Mouse (Mus musculus): ENCODE data around the gene Slc4a3. TPM values are rescaled to one million over a fixed set of nuclear protein-coding genes. Genes with fewer than 3 reads are reported as not detected.
A peak's percentile ranks its signal among the peaks of the same experiment; 100 is the strongest.

The Slc4a3 gene
- polyA plus RNA-seq, 1 experiment from 2014 or later, result 39.3 TPM

DNA sequence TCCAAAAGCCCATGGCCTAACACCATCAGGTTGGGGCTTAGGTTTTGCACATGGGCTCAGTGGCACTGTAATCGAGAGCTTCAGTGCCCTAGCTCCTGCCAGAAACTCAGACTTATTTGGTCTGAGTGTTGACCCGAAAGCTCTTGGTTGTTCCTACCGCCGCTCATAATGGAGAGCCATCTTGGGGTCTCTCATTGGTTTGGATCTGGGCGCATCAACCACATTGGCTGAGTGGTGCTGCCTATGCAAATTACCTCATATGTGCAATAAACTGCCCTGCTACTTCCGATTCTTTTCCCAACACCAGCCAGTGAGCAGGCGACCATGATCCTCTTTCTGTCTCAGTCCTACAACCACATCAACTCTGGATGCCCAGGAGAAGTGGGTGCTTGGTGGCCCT, 47.9 kb downstream of the Slc4a3 start:
- no peak overlapping the region for H3K4me3 ChIP-seq
- no peak overlapping the region for H3K4me2 ChIP-seq
- H3K27ac ChIP-seq (replicated peaks), result no peak overlapping the region
- H3K9me3 ChIP-seq, result no peaks in the 10 kb centered on the region
- H3K27me3 ChIP-seq, result peaks cover 4% of the 10 kb centered on the region; the same call in 1 of the 2 replicates
- no peak for ATAC-seq (ENCODE audit: low read depth)
- no peaks in the 10 kb centered on the region for H3K36me3 ChIP-seq
- 81% methylated on average over 7 of the region's 7 CpGs for WGBS
- H3K4me1 ChIP-seq (replicated peaks), result peaks cover 16% of the 10 kb centered on the region
- no peak overlapping the region for H3K9ac ChIP-seq

DNA sequence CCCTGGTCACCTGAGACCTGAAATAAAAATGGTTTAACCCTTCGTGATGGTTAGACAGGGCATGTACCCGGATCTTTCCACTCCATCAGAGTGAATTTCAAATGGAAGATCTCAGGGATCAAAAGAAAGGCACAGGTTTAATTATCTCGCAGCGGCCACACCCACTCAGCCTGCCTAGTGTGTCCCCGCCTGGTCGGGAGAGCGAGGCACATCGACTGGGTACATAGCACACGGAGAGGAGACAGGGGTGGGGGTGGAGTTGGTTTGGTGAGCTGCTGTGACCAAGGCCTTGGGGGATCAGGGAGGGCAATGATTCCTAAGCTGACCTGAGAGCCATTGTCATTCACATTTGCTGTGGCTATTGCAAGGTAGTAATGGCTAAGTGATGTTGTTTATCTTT, 48.8 kb downstream of the Slc4a3 start:
- Histone ChIP-seq H3K36me3 (no peaks in the 10 kb centered on the region), H3K9me3 (no peaks in the 10 kb centered on the region), H3K4me1 (replicated peaks) (peaks cover 10% of the 10 kb centered on the region), H3K27me3 (peaks cover 9% of the 10 kb centered on the region; the same call in 1 of the 2 replicates), H3K4me3 (no peak overlapping the region), H3K27ac (replicated peaks) (peak overlapping the region; percentile 20; the same call in 1 of the 2 replicates), H3K9ac (no peak overlapping the region), H3K4me2 (no peak overlapping the region)
- ATAC-seq (ENCODE audit: low read depth), result no peak
- 42% methylated on average over 9 of the region's 9 CpGs for WGBS

DNA sequence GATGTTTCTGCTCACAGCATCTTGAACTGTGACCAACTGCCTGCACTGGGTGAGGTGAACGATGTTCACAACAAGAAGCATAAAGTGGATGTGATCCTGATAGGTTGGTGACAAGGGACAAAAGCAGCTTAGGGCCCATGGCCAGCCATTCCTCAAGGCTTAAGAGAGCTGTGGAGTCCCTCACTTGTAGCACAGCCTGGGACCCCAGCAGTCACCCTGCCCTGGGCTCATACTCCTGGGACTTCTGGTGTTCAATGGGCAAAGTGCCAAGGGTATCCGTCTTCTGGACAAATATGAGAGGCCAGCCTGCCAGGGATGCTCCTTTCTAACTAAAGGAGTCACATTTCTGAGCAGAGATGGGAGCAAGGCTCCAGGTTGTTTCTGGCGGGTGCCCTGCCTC, 49.9 kb downstream of the Slc4a3 start:
- Histone ChIP-seq H3K4me2 (no peak overlapping the region), H3K4me3 (no peak overlapping the region), H3K4me1 (replicated peaks) (peaks cover 10% of the 10 kb centered on the region), H3K27me3 (peaks cover 18% of the 10 kb centered on the region; the same call in 1 of the 2 replicates), H3K9ac (no peak overlapping the region), H3K36me3 (no peaks in the 10 kb centered on the region), H3K9me3 (no peaks in the 10 kb centered on the region), H3K27ac (replicated peaks) (no peak overlapping the region)
- WGBS, result 70% methylated on average over 3 of the region's 3 CpGs
- ATAC-seq (ENCODE audit: low read depth), result no peak

DNA sequence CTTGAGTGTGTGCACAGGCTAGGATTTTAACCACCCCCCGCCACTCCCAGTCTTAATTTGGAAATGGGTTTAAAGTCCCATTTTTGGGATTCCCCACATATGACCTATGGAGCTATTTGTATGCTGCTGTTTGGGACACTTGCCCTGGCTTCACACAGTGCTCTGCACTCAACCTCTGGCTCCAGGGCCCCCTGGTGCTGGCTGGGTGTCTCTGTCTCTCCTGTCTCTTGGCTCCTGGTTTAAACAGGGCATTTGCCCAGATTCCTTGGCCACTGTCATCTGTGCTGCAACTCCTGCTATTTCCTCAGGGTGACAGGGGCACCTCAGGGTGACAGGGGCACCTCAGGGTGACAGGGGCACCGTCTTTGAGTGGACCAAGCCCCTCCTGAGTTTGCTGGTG, 50.8 kb downstream of the Slc4a3 start:
- no peaks in the 10 kb centered on the region for H3K36me3 ChIP-seq
- no peak overlapping the region for H3K9ac ChIP-seq
- ATAC-seq (ENCODE audit: low read depth), result no peak
- H3K4me3 ChIP-seq, result no peak overlapping the region
- 98% methylated on average over 2 of the region's 2 CpGs for WGBS
- H3K27ac ChIP-seq (replicated peaks), result no peak overlapping the region
- peaks cover 15% of the 10 kb centered on the region for H3K4me1 ChIP-seq (replicated peaks)
- H3K4me2 ChIP-seq, result no peak overlapping the region
- H3K27me3 ChIP-seq, result peaks cover 22% of the 10 kb centered on the region
- no peaks in the 10 kb centered on the region for H3K9me3 ChIP-seq

- Histone ChIP-seq H3K4me2 (no peak overlapping the region), H3K9ac (no peak overlapping the region), H3K27me3 (peaks cover 22% of the 10 kb centered on the region), H3K4me1 (replicated peaks) (peaks cover 18% of the 10 kb centered on the region), H3K9me3 (no peaks in the 10 kb centered on the region), H3K36me3 (no peaks in the 10 kb centered on the region), H3K27ac (replicated peaks) (no peak overlapping the region), H3K4me3 (no peak overlapping the region)
- no peak for ATAC-seq (ENCODE audit: low read depth)
Observed at GRCm38 (mm10) chr1:75597622-75598021, 51.6 kb downstream of the Slc4a3 start.

DNA sequence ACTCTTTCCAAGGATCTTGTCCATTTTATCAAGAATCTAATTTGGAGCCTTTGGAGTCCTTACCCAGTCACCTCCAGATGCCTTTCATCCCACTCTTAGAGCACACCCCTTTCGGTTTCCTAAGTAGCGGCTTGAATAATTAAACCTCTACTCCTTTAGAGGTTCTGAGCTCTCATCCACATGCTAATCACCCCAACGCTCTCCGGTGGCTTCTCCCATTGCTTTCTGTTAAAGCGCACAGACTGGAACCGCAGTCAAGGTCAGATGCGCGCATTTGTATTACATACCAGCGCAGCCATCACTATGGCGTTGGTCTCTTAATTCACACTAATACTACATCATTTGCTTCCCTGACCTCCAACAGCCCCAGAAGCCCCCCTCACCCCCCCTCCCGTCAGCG, 55.7 kb downstream of the Slc4a3 start:
- H3K27ac ChIP-seq (replicated peaks), result no peak overlapping the region
- peaks cover 7% of the 10 kb centered on the region for H3K4me1 ChIP-seq (replicated peaks)
- no peak overlapping the region for H3K4me3 ChIP-seq
- no peak for ATAC-seq (ENCODE audit: low read depth)
- H3K9ac ChIP-seq, result no peak overlapping the region
- WGBS, result 5% methylated on average over 12 of the region's 12 CpGs
- no peaks in the 10 kb centered on the region for H3K9me3 ChIP-seq
- H3K27me3 ChIP-seq, result peaks cover 22% of the 10 kb centered on the region
- no peaks in the 10 kb centered on the region for H3K36me3 ChIP-seq
- H3K4me2 ChIP-seq, result peak overlapping the region; percentile 11; the same call in 1 of the 2 replicates

DNA sequence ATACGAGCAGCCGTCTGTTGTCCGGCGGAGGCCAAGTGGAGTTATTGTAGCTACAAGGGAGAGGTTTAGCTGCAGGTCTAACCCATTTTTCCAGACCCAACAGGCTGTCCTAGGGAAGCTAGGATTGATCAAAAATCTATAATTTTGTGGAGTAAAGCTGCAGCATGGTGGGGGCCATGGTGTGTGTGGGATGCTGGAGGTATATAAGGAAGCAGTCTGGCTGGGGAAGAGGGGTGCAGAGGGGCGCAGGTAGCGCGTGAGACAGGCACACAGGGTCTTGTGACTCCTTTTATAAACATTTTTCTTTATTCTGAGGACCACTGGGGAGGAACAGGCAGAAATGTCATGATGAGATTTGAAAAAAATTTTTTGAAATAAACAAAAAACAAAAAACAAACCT, 57.5 kb downstream of the Slc4a3 start:
- ATAC-seq (ENCODE audit: low read depth), result no peak
- WGBS, result 90% methylated on average over 7 of the region's 7 CpGs
- no peaks in the 10 kb centered on the region for H3K36me3 ChIP-seq

GRCm38 (mm10) chr1:75608225-75608624, 62.2 kb downstream of the Slc4a3 start:
- no peak overlapping the region for H3K9ac ChIP-seq
- no peak overlapping the region for H3K27ac ChIP-seq (replicated peaks)
- no peaks in the 10 kb centered on the region for H3K36me3 ChIP-seq
- H3K27me3 ChIP-seq, result no peaks in the 10 kb centered on the region
- 86% methylated on average over 7 of the region's 7 CpGs for WGBS
- H3K4me2 ChIP-seq, result no peak overlapping the region
- H3K9me3 ChIP-seq, result no peaks in the 10 kb centered on the region
- no peak for ATAC-seq (ENCODE audit: low read depth)
- 0 out of 2 replicates have a peak, but pooled peaks cover 7% of the 10 kb centered on the region for H3K4me1 ChIP-seq (replicated peaks)
- H3K4me3 ChIP-seq, result no peak overlapping the region

More for the DNA sequence above, 57.5 kb downstream of the Slc4a3 start:
- Histone ChIP-seq H3K4me1 (replicated peaks) (peaks cover 7% of the 10 kb centered on the region), H3K4me3 (no peak overlapping the region), H3K4me2 (no peak overlapping the region), H3K9ac (no peak overlapping the region), H3K9me3 (no peaks in the 10 kb centered on the region), H3K27ac (replicated peaks) (no peak overlapping the region), H3K27me3 (peaks cover 22% of the 10 kb centered on the region)

- Histone ChIP-seq H3K27ac (replicated peaks) (no peak overlapping the region), H3K4me3 (no peak overlapping the region), H3K9me3 (no peaks in the 10 kb centered on the region), H3K9ac (no peak overlapping the region), H3K4me2 (no peak overlapping the region), H3K27me3 (no peaks in the 10 kb centered on the region), H3K36me3 (no peaks in the 10 kb centered on the region), H3K4me1 (replicated peaks) (0 out of 2 replicates have a peak, but pooled peaks cover 7% of the 10 kb centered on the region)
- 56% methylated on average over 11 of the region's 11 CpGs for WGBS
- ATAC-seq (ENCODE audit: low read depth), result no peak
Observed at GRCm38 (mm10) chr1:75608625-75609263, 62.7 kb downstream of the Slc4a3 start.

DNA sequence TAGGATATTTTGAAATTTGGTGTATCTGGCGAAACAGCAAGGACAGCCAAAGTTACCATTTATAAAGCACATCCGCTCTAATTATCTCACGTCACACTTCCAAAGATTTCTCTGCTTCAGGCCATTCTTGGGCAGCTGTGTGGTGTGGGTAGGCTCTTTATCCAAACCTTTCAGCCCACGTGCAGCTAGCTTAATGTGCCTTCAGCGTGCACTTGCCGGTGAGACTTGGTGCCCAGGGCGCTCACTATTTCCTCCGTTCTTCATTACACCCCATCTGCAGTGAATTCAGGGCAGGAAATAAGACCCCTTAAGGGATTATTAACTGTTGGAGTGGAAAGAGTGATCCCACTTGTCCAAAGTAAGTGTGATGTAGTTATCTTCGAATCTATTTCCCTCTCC, 63.2 kb downstream of the Slc4a3 start:
- no peak for ATAC-seq (ENCODE audit: low read depth)
- no peak overlapping the region for H3K4me3 ChIP-seq
- no peaks in the 10 kb centered on the region for H3K9me3 ChIP-seq
- H3K4me1 ChIP-seq (replicated peaks), result 0 out of 2 replicates have a peak, but pooled peaks cover 7% of the 10 kb centered on the region
- no peak overlapping the region for H3K27ac ChIP-seq (replicated peaks)
- no peak overlapping the region for H3K9ac ChIP-seq
- no peaks in the 10 kb centered on the region for H3K27me3 ChIP-seq
- 64% methylated on average over 9 of the region's 9 CpGs for WGBS
- H3K4me2 ChIP-seq, result no peak overlapping the region
- H3K36me3 ChIP-seq, result no peaks in the 10 kb centered on the region

DNA sequence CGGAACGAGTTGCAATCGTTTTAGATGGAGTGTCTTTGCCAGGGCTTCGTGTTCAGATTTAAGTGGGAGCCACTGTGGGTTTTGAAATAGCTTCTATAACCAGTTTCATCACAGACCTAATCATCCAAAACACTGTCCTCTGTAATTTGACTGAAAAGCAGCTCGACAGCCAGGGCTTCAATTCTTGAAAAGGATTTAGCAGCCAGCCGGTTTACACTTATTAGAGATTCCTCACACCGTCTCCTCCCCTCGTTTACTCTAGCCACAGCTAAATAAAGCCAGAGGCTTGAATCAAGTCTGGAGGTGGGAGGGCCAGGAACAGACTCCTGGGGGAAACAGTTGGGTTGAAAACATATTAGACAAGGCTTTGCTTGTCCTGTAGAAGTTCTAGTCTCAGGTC, 64.5 kb downstream of the Slc4a3 start:
- WGBS, result 52% methylated on average over 8 of the region's 8 CpGs
- no peaks in the 10 kb centered on the region for H3K36me3 ChIP-seq
- no peak overlapping the region for H3K4me2 ChIP-seq
- H3K27me3 ChIP-seq, result no peaks in the 10 kb centered on the region
- H3K27ac ChIP-seq (replicated peaks), result no peak overlapping the region
- H3K4me1 ChIP-seq (replicated peaks), result 0 out of 2 replicates have a peak, but pooled peaks cover 7% of the 10 kb centered on the region
- H3K4me3 ChIP-seq, result no peak overlapping the region
- H3K9me3 ChIP-seq, result no peaks in the 10 kb centered on the region
- ATAC-seq (ENCODE audit: low read depth), result no peak
- H3K9ac ChIP-seq, result no peak overlapping the region
